Mouse (Mus musculus) olfactory bulb, adult 2 months (tissue): ENCODE measurements at regions not wholly inside any gene's neighbourhood (a gene's known extent, or its start where the extent isn't known, plus 50 kb on each side); places are given as distances from the start of the nearest gene placed in this dataset.

Source experiments
- CTCF ChIP-seq: fragments of 200-500 bp; IDR thresholded peaks from 2 replicates; pipeline ENCODE4 v1.5.1; 2012; ENCODE audit warnings: low read depth, mild to moderate bottlenecking, low read length, moderate library complexity; ENCODE audit not compliant: insufficient read depth
- POLR2A ChIP-seq: fragments of 200-500 bp; IDR thresholded peaks from 2 replicates; pipeline ENCODE4 v1.6.1; 2012; ENCODE audit warnings: mild to moderate bottlenecking, low read depth, low read length, moderate library complexity; ENCODE audit not compliant: insufficient read depth

GRCm38 (mm10) chr11:19775741-19776140 is 148.4 kb upstream of the Spred2 start:
- no peak for TF ChIP-seq POLR2A
- TF ChIP-seq CTCF, result no peak
